Mouse (Mus musculus) erythroblast, adult 5-6 weeks (primary cell): ENCODE data around the gene Rreb1. TPM values are rescaled to one million over a fixed set of nuclear protein-coding genes. Genes with fewer than 3 reads are reported as not detected.
A peak's percentile ranks its signal among the peaks of the same experiment; 100 is the strongest.

Source experiments
- ATAC-seq: replicated peaks from 2 replicates; pipeline ENCODE4 v1.8.0; 2016; ENCODE audit warnings: moderate number of reproducible peaks, mild to moderate bottlenecking, moderate TSS enrichment, inconsistent platforms; ENCODE audit not compliant: poor library complexity, low FRiP score, severe bottlenecking
- total RNA-seq, 2 experiments: library from RNA; stranded (forward) in 1 of 2; stranded (reverse) in 1 of 2; fragments of 150-400 nt in 1 of 2; fragments of 200-764, 138-1000 nt in 1 of 2; gene quantifications; 2 replicates each; pipeline versions ENCODE4 v1.2.3 to v1.2.4; 2015 to 2017; ENCODE audit warnings: low replicate concordance in 2 of 2

Gene Rreb1
- total RNA-seq, 2 experiments from 2014 or later = 8.2 to 11.7 TPM

GRCm38 (mm10) chr13:37777351-37778146 is 651 bp upstream of the Rreb1 start:
- ATAC-seq = 0 out of 2 replicates have a peak, but pooled peaks have one; percentile 20

GRCm38 (mm10) chr13:37778594-37779231 is 513 bp downstream of the Rreb1 start:
- no peak for ATAC-seq

- ATAC-seq = no peak
Observed at GRCm38 (mm10) chr13:37779251-37779667, 1.1 kb downstream of the Rreb1 start.

GRCm38 (mm10) chr13:37781557-37781956 is 3.4 kb downstream of the Rreb1 start:
- no peak for ATAC-seq

GRCm38 (mm10) chr13:37782144-37782543 is 3.9 kb downstream of the Rreb1 start:
- no peak for ATAC-seq

GRCm38 (mm10) chr13:37783676-37784075 is 5.5 kb downstream of the Rreb1 start:
- no peak for ATAC-seq

- no peak for ATAC-seq
Observed at GRCm38 (mm10) chr13:37784226-37784625, 6.0 kb downstream of the Rreb1 start.

GRCm38 (mm10) chr13:37792739-37793336 is 14.6 kb downstream of the Rreb1 start:
- ATAC-seq = no peak

GRCm38 (mm10) chr13:37798811-37799210 is 20.6 kb downstream of the Rreb1 start:
- ATAC-seq = no peak

GRCm38 (mm10) chr13:37799413-37799812 is 21.2 kb downstream of the Rreb1 start:
- no peak for ATAC-seq

GRCm38 (mm10) chr13:37801101-37802075 is 23.2 kb downstream of the Rreb1 start:
- ATAC-seq = peak; percentile 62

GRCm38 (mm10) chr13:37802246-37803003 is 24.2 kb downstream of the Rreb1 start:
- no peak for ATAC-seq

- ATAC-seq = no peak
Observed at GRCm38 (mm10) chr13:37803244-37803643, 25.0 kb downstream of the Rreb1 start.

- ATAC-seq = no peak
Observed at GRCm38 (mm10) chr13:37804023-37804422, 25.8 kb downstream of the Rreb1 start.

- no peak for ATAC-seq
Observed at GRCm38 (mm10) chr13:37815001-37815400, 36.8 kb downstream of the Rreb1 start.

- ATAC-seq = no peak
Observed at GRCm38 (mm10) chr13:37816736-37817135, 38.5 kb downstream of the Rreb1 start.

- no peak for ATAC-seq
Observed at GRCm38 (mm10) chr13:37821413-37821812, 43.2 kb downstream of the Rreb1 start.

GRCm38 (mm10) chr13:37824331-37824920 is 46.2 kb downstream of the Rreb1 start:
- ATAC-seq = no peak
